Mouse (Mus musculus) forebrain, embryonic 14.5 days (tissue): ENCODE data around the gene Gm11563. TPM values are rescaled to one million over a fixed set of nuclear protein-coding genes. Genes with fewer than 3 reads are reported as not detected.
"Not testable (repeated sequence)": the region's sequence is repeated elsewhere in the genome, so short reads cannot be mapped to it uniquely, and the experiment has no call there.

Experiments
- ATAC-seq: fragments of 200-750 bp; cut with Nextera tagmentation; 2 replicates; pipeline ENCODE4 v1.8.0; 2017; ENCODE audit warnings: mild to moderate bottlenecking, moderate library complexity
- DNase-seq: peaks from one replicate; pipeline ENCODE4 v3.0.0-alpha.2; 2015; ENCODE audit warnings: low spot score
- H3K27ac ChIP-seq: fragments of 300-500 bp; sonication (generic); 2 replicates; pipeline ENCODE4 v1.5.1; 2014; ENCODE audit warnings: low read depth, mild to moderate bottlenecking, control low read depth, low read length, moderate library complexity
- H3K27me3 ChIP-seq: fragments of 300-500 bp; sonication (generic); replicated peaks from 2 replicates; pipeline ENCODE4 v1.6.1; 2014; ENCODE audit warnings: low read length, control low read depth, mixed read lengths; ENCODE audit not compliant: control insufficient read depth, insufficient read depth
- H3K36me3 ChIP-seq: fragments of 300-500 bp; sonication (generic); 2 replicates; pipeline ENCODE4 v1.6.1; 2014; ENCODE audit warnings: low read length, control low read depth; ENCODE audit not compliant: control insufficient read depth, insufficient read depth
- H3K4me1 ChIP-seq: fragments of 300-500 bp; sonication (generic); 2 replicates; pipeline ENCODE4 v1.6.1; 2014; ENCODE audit warnings: antibody characterized with exemption, low read length, control low read depth; ENCODE audit not compliant: control insufficient read depth, insufficient read depth
- H3K4me2 ChIP-seq: fragments of 300-500 bp; sonication (generic); 2 replicates; pipeline ENCODE4 v1.6.1; 2014; ENCODE audit warnings: mild to moderate bottlenecking, control low read depth, low read length
- H3K4me3 ChIP-seq: fragments of 300-500 bp; sonication (generic); 2 replicates; pipeline ENCODE4 v1.5.1; 2014; ENCODE audit warnings: low read depth, low read length, control low read depth
- H3K9ac ChIP-seq: fragments of 300-500 bp; sonication (generic); 2 replicates; pipeline ENCODE4 v1.6.1; 2014; ENCODE audit warnings: mild to moderate bottlenecking, low read length, control low read depth, moderate library complexity
- H3K9me3 ChIP-seq: fragments of 300-500 bp; sonication (generic); replicated peaks from 2 replicates; pipeline ENCODE4 v1.6.1; 2016; ENCODE audit warnings: low read length, control low read depth, mixed read lengths; ENCODE audit not compliant: control insufficient read depth
- WGBS: fragments of 180-500 bp; shearing (Covaris S2); extraction: QIAGEN DNeasy Blood & Tissue Kit; methylation state at CpG from one replicate; pipeline ENCODE4 v1.1.7; 2014; 5-methylcytosine and 5-hydroxymethylcytosine counted together
- polyA plus RNA-seq: library from polyadenylated mRNA; unstranded; fragments of >200 nt; fragmentation: Nextera tagmentation; extraction: Ambion mirVana; gene quantifications from 2 replicates; pipeline ENCODE4 v1.2.1, GENCODE M21; 2014

Gm11563 gene
- polyA plus RNA-seq, 1 experiment from 2014 or later, result not detected

GRCm38 (mm10) chr11:99620335-99620734 lies 38.4 kb downstream of the Gm11563 start, which contains the start of gene Gm11562:
TSS of gene Gm11562 (minus strand) at chr11:99620435.
- DNase-seq (no peak), ATAC-seq (no peak)
- Histone ChIP-seq H3K4me3 (no peak within 1 kb of the TSS), H3K27ac (no peak within 1 kb of the TSS), H3K36me3 (no peaks in the 10 kb centered on the region), H3K4me1 (no peaks in the 10 kb centered on the region), H3K4me2 (no peak within 1 kb of the TSS), H3K27me3 (no peaks in the 10 kb centered on the region), H3K9ac (no peak within 1 kb of the TSS), H3K9me3 (no peaks in the 10 kb centered on the region)
- 93% methylated on average over 2 of the region's 2 CpGs for WGBS

GRCm38 (mm10) chr11:99614796-99615363 lies 43.9 kb downstream of the Gm11563 start, which contains the start of gene Krtap2-4:
TSS of gene Krtap2-4 (minus strand) at chr11:99614846.
- H3K4me1 ChIP-seq, result no peaks in the 10 kb centered on the region
- H3K4me2 ChIP-seq, result no peak within 1 kb of the TSS
- H3K27ac ChIP-seq, result no peak within 1 kb of the TSS
- no peaks in the 10 kb centered on the region for H3K9me3 ChIP-seq
- no peak within 1 kb of the TSS for H3K4me3 ChIP-seq
- H3K27me3 ChIP-seq, result no peaks in the 10 kb centered on the region
- H3K9ac ChIP-seq, result no peak within 1 kb of the TSS
- H3K36me3 ChIP-seq, result no peaks in the 10 kb centered on the region
- no peak for DNase-seq
- 66% methylated on average over 3 of the region's 3 CpGs for WGBS
- no peak for ATAC-seq

- H3K9me3 ChIP-seq, H3K4me2 ChIP-seq, DNase-seq, H3K36me3 ChIP-seq, H3K27ac ChIP-seq, H3K9ac ChIP-seq, H3K4me3 ChIP-seq, ATAC-seq, H3K4me1 ChIP-seq, H3K27me3 ChIP-seq: not testable (repeated sequence)
- 71% methylated on average over 1 of the region's 2 CpGs for WGBS
These were observed 48.7 kb downstream of the Gm11563 start, which contains the start of gene Gm11937 for GRCm38 (mm10) chr11:99610089-99610488. TSS of gene Gm11937 (minus strand) at chr11:99610189.

DNA sequence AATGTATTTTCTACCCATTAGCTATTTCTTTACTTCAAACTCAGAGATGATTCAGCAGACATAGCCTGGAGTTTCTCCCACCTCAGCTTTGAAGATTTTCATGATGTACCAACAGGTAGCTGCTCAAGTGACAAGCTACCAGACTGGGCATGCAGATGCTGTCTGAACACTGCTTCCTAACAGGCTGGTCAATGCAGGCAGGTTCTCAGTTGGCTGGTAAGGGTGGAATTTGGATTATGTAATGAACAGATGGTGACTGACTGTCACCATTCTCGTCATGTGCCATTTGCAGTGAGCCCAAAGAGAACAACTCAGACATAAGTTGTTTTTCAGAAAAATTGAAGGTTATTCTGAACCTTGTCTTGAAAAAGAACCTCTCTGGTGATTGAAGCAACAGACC lies 49.6 kb downstream of the Gm11563 start:
- Histone ChIP-seq H3K27ac (no peak overlapping the region), H3K4me3 (no peak overlapping the region), H3K36me3 (no peaks in the 10 kb centered on the region), H3K4me1 (no peaks in the 10 kb centered on the region), H3K9ac (no peak overlapping the region), H3K4me2 (no peak overlapping the region), H3K27me3 (no peaks in the 10 kb centered on the region), H3K9me3 (no peaks in the 10 kb centered on the region)
- ATAC-seq (no peak), DNase-seq (no peak)
- WGBS, result 65% methylated on average over 1 of the region's 1 CpGs

Other genes with a start within 250 kb of the Gm11563 start
- 0.23 TPM in 1 of 2 replicates, not detected in the other for gene Krt12, start 236.7 kb downstream of the Gm11563 start, polyA plus RNA-seq
- gene Krt20, start 220.8 kb downstream of the Gm11563 start, polyA plus RNA-seq, result not detected in 2 replicates
- 0.10 TPM in 1 of 2 replicates, not detected in the other for gene Krt23, start 165.8 kb downstream of the Gm11563 start, polyA plus RNA-seq
- gene Krt39, start 137.6 kb downstream of the Gm11563 start, polyA plus RNA-seq, result not detected in 2 replicates
- gene Krt40, start 115.8 kb downstream of the Gm11563 start, polyA plus RNA-seq, result not detected in 2 replicates
- not detected in 2 replicates for gene Krtap3-3, start 108.1 kb downstream of the Gm11563 start, polyA plus RNA-seq
- gene Krtap3-2, start 102.1 kb downstream of the Gm11563 start, polyA plus RNA-seq, result not detected in 2 replicates
- not detected in 2 replicates for gene Gm11939, start 99.5 kb downstream of the Gm11563 start, polyA plus RNA-seq
- gene Krtap3-1, start 92.3 kb downstream of the Gm11563 start, polyA plus RNA-seq, result not detected in 2 replicates
- not detected in 2 replicates for gene Krtap1-5, start 77.9 kb downstream of the Gm11563 start, polyA plus RNA-seq
- gene Krtap1-4, start 75.3 kb downstream of the Gm11563 start, polyA plus RNA-seq, result not detected in 2 replicates
- not detected in 2 replicates for gene Krtap1-3, start 67.6 kb downstream of the Gm11563 start, polyA plus RNA-seq
- gene Krtap9-3, start 60.9 kb downstream of the Gm11563 start, polyA plus RNA-seq, result not detected in 2 replicates
- gene Gm11938, start 55.7 kb downstream of the Gm11563 start, polyA plus RNA-seq, result not detected in 2 replicates
- not detected in 2 replicates for gene Gm11937, start 48.8 kb downstream of the Gm11563 start, polyA plus RNA-seq
- gene Krtap2-4, start 44.1 kb downstream of the Gm11563 start, polyA plus RNA-seq, result not detected in 2 replicates
- not detected in 2 replicates for gene Gm11562, start 38.5 kb downstream of the Gm11563 start, polyA plus RNA-seq
- gene Krtap4-1, start 30.7 kb downstream of the Gm11563 start, polyA plus RNA-seq, result not detected in 2 replicates
- not detected in 2 replicates for gene Krtap4-2, start 23.9 kb downstream of the Gm11563 start, polyA plus RNA-seq
- not detected in 2 replicates for gene Krtap4-7, start 14.9 kb downstream of the Gm11563 start, polyA plus RNA-seq
- gene Gm11555, start 8.7 kb downstream of the Gm11563 start, polyA plus RNA-seq, result not detected in 2 replicates
- not detected in 2 replicates for gene Krtap4-6, start 7.0 kb upstream of the Gm11563 start, polyA plus RNA-seq
- not detected in 2 replicates for gene Gm14190, start 31.8 kb upstream of the Gm11563 start, polyA plus RNA-seq
- not detected in 2 replicates for gene Gm14180, start 75.3 kb upstream of the Gm11563 start, polyA plus RNA-seq
- gene Gm11595, start 114.0 kb upstream of the Gm11563 start, polyA plus RNA-seq, result not detected in 2 replicates
- gene Krtap4-8, start 121.7 kb upstream of the Gm11563 start, polyA plus RNA-seq, result not detected in 2 replicates
- gene Krtap4-9, start 126.2 kb upstream of the Gm11563 start, polyA plus RNA-seq, result not detected in 2 replicates
- gene Gm11596, start 134.5 kb upstream of the Gm11563 start, polyA plus RNA-seq, result not detected in 2 replicates
- not detected in 2 replicates for gene Gm11569, start 140.0 kb upstream of the Gm11563 start, polyA plus RNA-seq
- not detected in 2 replicates for gene Gm11554, start 145.5 kb upstream of the Gm11563 start, polyA plus RNA-seq
- not detected in 2 replicates for gene Krtap4-13, start 150.9 kb upstream of the Gm11563 start, polyA plus RNA-seq
- not detected in 2 replicates for gene Gm11564, start 156.7 kb upstream of the Gm11563 start, polyA plus RNA-seq
- not detected in 2 replicates for gene 2300003K06Rik, start 179.1 kb upstream of the Gm11563 start, polyA plus RNA-seq
- not detected in 2 replicates for gene Krtap4-16, start 192.6 kb upstream of the Gm11563 start, polyA plus RNA-seq
- not detected in 2 replicates for gene Gm11568, start 199.0 kb upstream of the Gm11563 start, polyA plus RNA-seq
- not detected in 2 replicates for gene Gm11559, start 205.5 kb upstream of the Gm11563 start, polyA plus RNA-seq
- not detected in 2 replicates for gene Krtap9-1, start 214.4 kb upstream of the Gm11563 start, polyA plus RNA-seq
- gene Gm11567, start 220.2 kb upstream of the Gm11563 start, polyA plus RNA-seq, result not detected in 2 replicates
- gene Krtap31-1, start 249.0 kb upstream of the Gm11563 start, polyA plus RNA-seq, result not detected in 2 replicates